Mouse (Mus musculus) myocyte (in vitro differentiated cells): ENCODE results near the gene Atp2a2.
"Not testable (repeated sequence)": the region's sequence is repeated elsewhere in the genome, so short reads cannot be mapped to it uniquely, and the experiment has no call there.

ENCODE experiments used
- CEBPB ChIP-seq: IDR thresholded peaks from 2 replicates; pipeline ENCODE4 v1.6.1; 2011; ENCODE audit warnings: mild to moderate bottlenecking, moderate library complexity; ENCODE audit not compliant: poor library complexity, insufficient read depth, severe bottlenecking
- MYOG ChIP-seq, 3 experiments: IDR thresholded peaks; one replicate each; pipeline ENCODE4 v1.6.1; 2011; ENCODE audit warnings: control low read depth in 2 of 3, low read depth in 2 of 3, mild to moderate bottlenecking in 2 of 3; ENCODE audit not compliant: insufficient read length in 2 of 3, control insufficient read depth in 1 of 3, insufficient read depth in 1 of 3
- POLR2A ChIP-seq: IDR thresholded peaks from one replicate; pipeline ENCODE4 v1.6.1; 2011; ENCODE audit warnings: low read depth, mild to moderate bottlenecking, control low read depth, moderate library complexity; ENCODE audit not compliant: insufficient read length

- TF ChIP-seq POLR2A; MYOG (IDR thresholded peaks at IDR 0.05; ENCODE audit: control insufficient read depth in 1 of 3, insufficient read depth in 1 of 3, insufficient read length in 2 of 3, low read depth in 2 of 3); CEBPB: not testable (repeated sequence)
Measured at GRCm38 (mm10) chr5:122457054-122457453, 45.0 kb downstream of the Atp2a2 start.
